Mouse (Mus musculus): Measurements from ENCODE around the gene Sh3bgrl3.
A peak's percentile ranks its signal among the peaks of the same experiment; 100 is the strongest.

Sh3bgrl3 gene

DNA sequence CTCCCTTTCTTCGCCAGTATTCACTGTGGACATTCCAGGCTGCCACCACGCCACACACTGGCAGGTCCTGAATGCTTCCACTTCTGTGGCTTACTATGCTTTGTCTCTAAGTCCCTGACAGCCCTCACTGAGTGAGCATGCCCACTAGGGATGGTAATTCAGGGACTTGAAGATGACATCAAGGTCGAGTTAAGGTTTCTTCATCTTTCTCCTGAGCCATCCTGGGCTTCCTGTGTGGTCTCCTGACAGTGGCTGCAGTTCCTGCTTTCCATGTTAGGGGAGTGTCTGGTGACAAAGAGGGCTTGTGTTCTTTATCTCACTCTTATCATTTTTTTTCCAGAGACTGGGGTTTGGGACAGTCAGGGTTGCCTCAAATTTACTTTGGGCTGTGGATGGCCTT, 17.9 kb downstream of the Sh3bgrl3 start:
- DNase-seq (ENCODE audit: low spot score in 2 of 2) = no peak

DNA sequence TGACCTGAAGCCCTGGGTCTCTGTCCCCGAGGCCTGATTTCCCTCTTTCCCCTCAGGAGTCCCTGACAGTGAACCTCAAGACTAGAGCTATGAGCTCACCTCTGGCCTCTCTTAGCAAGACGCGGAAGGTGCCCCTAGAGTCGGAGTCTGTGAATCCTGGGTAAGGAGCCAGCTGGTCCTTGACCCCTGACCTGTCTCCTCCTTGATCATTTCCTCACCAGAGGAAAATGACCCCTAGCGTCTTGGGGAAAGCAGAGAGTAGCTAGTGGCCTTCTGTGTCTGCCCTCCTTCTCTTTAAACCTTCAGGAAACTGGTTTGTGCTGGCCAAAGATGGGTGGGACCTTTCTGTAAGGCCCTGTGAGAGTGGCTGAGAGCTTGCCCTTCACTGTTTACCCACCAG, 20.4 kb downstream of the Sh3bgrl3 start:
- DNase-seq (ENCODE audit: low spot score in 2 of 2) = no peak

DNA sequence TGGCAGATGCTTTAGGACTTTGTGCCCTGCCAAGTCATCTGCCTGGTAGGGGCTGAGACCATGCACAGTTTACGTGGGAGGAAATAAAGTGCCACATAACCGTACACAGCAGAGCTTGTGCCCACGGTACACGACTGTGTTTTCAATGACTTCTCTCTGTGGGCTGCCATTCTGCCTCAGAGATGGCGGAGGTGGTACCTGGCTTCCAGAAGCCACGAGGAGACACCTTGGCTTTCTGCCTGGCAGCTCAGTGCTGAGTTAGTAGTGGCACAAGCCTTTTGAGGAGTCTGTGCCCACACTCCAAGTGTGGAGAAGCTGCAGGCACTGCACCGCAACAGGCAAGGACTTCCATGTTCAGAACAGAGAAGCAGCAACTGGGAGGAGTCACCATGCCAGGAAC, 20.9 kb downstream of the Sh3bgrl3 start:
- no peak for DNase-seq (ENCODE audit: low spot score in 2 of 2)

DNA sequence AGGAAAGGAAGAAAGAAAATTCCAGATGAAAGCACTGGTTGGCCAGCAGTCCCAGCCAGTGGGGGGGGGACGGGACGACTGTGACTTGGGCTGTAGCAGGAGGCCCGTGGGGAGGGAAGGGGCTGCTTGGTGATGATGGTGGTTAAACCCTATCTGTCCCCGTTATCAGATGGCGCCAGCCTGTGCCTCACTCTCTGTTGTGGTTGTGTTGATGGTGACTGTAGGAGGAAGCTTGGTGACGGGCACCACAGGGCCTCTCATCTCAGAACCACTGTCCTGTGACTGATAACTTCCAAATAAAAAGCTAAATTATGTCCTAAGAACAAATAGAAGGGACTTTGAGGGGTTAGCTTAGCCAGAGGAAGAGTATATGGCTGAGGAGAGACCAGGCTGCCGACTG, 22.5 kb downstream of the Sh3bgrl3 start:
- no peak for DNase-seq (ENCODE audit: low spot score in 2 of 2)

DNA sequence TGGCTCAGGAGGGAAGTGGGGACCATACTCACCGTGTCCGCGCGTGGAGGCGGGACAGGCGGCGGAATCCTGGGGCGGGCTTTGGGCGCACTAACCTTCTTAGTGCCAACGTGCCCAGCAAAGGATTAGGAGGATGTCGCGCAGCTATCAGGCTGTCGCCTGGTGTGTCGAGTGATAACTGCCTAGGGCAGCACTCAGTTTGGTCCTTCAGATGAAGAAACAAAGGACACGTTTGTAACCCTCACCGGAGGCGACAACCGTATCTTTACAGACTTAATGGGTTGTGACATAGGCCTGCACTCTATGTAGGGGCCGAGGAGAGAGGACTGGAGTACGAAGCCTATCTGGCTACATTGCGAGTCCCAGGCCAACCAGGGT, 25.9 kb downstream of the Sh3bgrl3 start:
- no peak for DNase-seq (ENCODE audit: low spot score in 2 of 2)

DNA sequence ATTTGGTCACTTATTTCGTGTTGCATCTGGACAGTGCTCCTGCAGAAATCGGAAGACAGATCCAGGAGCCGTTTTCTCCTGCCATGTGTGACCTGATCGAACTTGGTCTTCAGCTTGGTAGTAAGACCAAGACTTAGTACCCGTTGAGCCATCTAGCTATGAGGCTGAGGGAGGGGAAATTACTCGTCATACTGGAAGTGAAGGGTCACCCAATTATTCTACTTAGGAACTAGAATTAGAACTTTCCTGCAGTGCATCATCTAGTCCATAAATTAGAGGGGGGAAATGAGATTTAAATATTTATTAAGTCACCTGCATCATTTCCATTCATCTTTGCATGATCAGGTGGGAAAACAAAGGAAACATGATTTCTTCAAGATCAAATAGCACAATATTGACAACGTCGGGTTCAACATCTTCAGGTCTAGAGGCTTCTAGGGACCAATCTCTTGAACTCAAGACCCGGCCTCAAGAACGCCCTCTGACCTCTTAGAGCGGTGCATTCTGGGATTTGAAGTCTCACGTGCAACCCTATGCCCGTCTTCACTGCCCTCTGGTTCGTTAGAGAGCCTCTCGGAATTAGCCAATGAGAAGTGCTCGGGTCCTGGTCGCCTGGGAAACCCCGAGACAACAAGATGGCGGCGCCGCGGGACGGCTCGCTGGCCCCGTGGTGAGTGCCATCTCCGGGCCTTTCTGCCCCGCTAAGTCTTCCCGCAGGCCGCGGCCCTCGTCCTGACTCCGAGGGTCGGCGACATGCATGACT, 26.4 kb downstream of the Sh3bgrl3 start, which contains the start of gene Ubxn11:
Gene Ubxn11 (plus strand): TSS at position 592 of the 763 bp plus-strand sequence.
- peak; percentile 73 to 78 for DNase-seq (ENCODE audit: low spot score in 2 of 2)

DNA sequence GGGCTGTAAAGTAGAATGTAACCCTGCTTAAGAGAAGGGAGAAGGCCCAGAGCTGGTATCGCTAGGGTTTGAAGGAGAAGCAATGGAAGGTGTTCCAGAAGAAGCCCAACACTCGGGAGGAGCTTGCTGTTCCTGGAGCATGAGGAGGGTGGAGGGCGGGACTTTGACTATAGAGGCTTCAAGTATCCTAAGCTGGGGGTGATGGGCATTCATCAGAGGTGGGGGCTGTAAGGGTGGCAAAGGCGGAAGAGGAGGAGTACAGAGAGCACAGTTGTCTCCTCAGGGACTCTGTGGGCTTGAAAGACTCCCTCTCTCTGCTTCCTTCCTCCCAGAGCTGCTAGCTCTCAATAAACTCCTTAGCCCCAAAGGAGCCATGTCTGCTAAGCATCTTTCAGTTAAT, 28.3 kb downstream of the Sh3bgrl3 start:
- DNase-seq (ENCODE audit: low spot score in 2 of 2) = no peak

DNA sequence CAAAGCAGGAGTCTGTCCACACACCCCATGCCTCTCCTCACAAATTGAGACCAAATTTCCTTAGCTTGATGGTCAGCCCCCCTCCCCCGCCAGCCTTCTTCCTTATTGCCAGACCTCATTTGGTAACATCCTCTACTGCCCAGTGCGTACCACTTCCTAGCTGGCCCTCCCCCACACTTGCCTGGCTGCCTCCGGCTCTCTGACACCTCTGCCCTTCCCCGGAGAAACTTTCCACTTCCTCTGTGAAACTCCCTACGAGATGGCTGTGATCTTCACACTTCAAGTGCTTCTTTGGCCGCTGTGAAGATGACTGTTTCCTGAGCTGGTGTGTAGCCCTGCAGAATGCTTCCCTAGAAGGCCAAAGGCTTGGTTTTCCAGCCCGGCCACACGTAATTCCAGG, 30.0 kb downstream of the Sh3bgrl3 start:
- peak; percentile 59 to 64 for DNase-seq (ENCODE audit: low spot score in 2 of 2)

DNA sequence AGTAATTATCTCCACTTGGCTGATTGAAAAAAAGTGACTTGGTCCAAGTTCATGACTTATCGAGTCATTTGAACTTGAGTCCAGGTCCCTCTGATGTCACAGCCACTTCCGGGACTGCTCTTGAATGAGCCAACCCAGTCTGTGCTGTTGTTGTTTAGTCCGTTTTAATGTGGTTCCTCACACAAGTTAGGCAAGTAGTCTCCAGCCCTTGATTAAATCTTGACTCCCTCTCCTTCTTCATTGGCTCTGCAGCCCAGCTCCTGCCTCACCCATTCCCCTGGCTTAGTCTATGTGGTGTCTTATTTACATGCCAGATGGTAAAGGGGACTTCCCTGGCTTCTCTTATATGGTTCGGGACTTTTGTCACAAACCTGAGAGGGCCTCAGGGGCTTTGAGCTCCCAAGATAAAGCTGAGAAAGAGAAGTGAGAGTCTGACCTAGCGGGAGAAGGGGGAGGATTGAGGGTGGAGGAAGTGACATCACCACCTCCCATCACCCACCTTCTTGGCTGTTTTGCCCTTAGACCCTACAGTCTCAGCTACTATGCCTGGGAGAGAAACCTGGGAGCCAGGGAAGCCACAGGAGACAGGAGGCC, 31.5 kb downstream of the Sh3bgrl3 start:
- DNase-seq (ENCODE audit: low spot score in 2 of 2) = no peak

DNA sequence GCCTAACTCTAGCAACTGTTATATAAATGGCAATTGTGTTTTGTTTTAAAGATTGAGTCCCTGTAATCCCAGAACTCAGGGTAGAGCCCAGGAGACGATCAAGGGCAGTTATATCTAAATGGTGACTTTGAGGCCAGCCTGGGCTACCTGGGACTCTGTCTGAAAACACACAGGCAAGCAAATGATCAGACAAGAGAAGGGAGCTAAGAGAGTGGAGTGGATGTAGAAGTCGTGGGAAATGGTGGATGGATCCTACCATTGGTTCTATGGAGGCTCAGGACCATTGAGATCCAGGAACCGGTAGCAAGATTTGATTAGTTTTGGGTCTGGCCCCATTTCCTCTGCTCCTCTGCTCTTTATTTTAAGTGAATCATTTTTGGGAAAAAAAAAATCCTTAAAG, 32.5 kb downstream of the Sh3bgrl3 start:
- no peak for DNase-seq (ENCODE audit: low spot score in 2 of 2)

DNA sequence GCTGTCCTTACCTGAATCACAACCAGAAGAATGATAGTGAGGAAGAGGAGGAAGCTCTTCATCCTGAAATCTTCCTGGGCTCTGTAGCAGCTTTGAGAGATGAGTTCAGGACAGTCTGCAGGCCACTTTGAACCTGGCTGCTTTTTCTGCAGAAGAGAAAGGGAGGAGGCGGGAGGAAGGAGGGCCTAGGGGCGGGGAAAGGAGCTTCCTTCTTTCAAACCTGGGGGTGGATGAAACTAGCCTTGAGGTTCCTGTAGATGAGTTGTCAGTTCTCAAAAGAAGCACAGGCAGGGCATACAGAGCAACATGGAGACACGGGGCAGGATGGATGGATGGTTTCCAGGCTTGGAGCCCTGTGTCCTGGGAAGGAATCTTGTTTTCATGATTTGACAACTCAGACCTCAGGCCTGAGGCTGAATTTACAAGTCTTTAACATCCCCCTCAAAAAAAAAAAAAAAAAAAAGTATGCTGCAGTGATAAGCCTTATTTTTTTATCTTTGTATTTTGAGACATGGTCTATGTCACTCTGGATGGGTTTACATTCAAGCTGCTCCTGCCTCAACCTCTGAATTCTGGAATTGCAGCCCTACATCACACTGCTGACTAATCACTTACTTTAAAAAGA, 33.6 kb downstream of the Sh3bgrl3 start, which contains the start of gene Cd52:
Gene Cd52 (minus strand): TSS at position 160 of the 625 bp plus-strand sequence.
- DNase-seq (ENCODE audit: low spot score in 2 of 2) = peak; percentile 55 to 65

DNA sequence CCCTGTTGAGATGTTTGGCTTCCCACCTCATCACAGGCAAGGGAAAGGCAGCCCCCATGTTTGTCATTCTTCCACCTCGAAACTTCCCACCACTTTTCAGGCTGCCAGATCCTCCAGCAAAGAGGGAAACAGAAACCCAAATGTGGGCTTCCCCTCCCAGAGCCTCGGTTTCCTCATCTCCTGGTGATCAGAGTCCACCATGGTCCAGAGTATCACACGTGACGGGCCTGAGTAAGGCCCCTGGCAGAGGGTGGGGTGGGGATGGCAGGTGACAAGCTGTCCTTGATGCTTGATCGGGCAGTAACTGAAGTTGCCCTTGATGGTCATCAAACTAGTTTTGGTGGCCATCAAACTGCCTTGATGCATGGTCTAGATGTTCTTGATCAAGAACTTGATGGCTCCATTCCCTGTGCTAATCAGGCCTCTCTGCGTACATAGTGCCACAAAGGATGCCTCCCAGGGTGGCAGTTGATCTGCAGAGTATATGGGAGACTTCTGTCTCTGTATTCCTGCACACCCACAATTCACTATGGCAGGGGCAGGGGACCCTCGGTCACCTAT, 34.5 kb downstream of the Sh3bgrl3 start:
- no peak for DNase-seq (ENCODE audit: low spot score in 2 of 2)

DNA sequence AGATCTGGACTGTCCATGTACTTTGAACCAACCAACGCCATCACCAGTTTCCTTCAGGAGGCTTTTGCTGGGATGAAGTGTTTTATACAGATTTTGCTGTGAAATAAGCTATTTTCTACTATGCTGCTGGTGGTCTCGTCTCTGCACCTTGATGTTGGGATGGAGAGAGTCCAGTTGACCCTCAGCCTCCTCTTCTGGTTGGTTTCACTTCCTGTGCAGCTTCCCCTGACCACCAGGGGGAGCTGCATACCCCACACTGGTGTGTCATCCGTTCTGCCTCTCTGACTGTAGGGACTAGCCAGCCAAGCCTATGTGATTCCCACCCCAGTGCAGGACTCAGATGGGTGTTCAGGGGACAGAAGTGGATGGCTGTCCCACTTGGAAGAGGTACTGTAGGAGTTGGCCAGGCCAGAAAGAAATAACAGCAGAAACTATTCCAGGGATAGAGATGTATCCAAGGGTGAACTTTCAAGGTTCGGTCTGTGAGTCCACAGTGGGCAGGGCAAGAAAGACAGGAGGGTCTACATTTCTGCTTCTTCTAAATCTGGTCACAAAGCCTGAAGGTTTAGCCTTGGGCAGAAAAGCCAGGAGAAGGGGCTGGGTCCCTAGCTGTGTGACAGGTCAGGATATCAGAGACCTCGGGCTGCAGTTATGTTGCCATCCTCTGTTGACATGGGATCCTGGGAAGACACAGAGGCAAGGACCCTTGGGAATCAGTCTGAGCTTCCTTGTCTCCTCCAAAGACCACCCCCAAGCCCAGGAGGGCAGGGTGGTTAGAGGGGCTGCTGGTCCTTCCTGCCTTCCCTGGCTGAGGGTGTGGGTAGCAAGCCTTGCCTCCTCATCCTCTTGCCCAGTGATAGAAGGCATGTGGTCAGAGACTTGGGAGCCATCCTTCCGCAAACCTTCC, 36.0 kb downstream of the Sh3bgrl3 start:
- peak; percentile 52 to 75 for DNase-seq (ENCODE audit: low spot score in 2 of 2)

DNA sequence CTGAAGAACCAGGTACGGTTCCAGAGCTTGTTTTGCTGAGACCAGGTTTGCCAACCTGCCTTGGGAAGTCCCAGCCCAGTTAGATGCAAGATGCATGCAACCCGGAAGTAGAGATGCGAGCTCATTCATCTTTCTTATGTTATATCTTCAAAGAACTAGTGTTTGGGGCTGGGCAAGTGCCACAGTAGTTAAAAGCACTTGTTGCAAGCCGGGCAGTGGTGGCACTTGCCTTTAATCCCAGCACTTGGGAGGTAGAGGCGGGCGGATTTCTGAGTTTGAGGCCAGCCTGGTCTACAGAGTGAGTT, 37.4 kb downstream of the Sh3bgrl3 start:
- DNase-seq (ENCODE audit: low spot score in 2 of 2) = no peak

DNA sequence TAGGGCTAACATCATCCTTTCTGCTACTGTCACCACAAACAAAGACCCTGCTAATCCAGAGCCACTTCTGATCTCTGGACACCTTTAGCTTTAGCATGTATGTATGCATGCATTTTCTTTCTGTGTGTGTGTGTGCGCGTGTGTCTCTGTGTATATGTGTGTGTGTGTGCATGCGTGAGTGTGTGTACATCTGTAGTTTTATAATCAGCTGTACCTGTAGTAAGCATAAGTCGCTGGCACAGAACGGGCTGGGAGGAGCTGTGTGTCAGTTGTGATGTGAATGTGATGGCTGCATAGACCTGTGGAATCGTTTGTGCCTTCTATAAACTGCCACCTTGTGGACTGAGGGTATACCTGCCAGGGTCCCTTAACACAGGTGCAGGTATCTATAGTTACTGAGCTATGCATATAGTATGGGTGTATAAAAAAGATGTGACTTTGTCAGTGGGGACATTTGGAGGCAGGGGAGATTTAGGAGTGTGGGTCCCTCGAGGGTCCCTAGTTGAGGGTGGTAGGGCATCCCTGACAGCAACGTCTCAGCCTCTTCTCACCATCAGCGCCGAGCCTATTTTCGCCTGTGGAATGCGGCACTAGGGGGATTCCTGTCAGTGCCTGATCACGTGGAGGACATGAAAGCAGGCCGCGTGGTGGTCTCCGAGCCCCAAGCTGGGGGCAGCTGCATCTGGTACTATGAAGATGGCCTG, 37.9 kb downstream of the Sh3bgrl3 start:
- DNase-seq (ENCODE audit: low spot score in 2 of 2) = no peak

DNA sequence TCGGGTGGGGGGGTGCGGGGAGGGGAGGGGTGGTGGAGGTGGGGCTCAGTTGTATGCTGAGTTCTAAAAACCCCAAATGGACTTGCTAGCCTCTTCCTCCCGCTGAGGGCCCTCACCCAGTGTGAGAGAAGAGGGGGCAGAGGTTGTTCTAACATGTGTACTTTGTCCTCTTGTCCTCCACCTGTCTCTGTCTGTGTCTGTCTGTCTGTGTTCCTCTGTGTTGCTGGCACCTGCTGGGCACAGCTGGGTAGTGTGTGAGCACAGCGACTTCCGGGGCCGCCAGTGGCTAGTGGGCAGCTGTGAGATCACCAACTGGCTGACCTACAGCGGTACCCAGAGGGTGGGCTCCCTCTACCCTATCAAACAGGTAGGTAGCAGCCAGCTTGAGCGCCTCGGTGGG, 39.6 kb downstream of the Sh3bgrl3 start:
- DNase-seq (ENCODE audit: low spot score in 2 of 2) = no peak

DNA sequence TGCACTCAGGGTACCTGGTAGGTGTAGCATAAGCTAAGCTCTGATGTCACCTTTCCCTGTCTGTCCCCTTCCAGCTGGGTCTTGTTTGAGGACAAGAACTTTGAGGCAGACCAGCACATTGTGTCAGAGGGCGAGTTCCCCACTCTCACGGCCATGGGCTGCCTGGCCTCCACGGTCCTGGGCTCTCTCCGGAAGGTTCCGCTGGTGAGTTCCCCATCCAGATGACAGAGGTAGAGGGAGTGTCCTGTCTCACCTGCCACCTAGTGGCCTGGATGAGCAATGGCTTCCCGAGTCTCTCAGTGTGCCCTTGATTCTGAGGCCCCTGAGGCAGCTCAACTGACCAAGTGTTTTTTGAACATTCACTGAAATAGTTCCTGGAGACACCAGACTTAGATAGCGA, 41.2 kb downstream of the Sh3bgrl3 start:
- DNase-seq (ENCODE audit: low spot score in 2 of 2) = no peak

DNA sequence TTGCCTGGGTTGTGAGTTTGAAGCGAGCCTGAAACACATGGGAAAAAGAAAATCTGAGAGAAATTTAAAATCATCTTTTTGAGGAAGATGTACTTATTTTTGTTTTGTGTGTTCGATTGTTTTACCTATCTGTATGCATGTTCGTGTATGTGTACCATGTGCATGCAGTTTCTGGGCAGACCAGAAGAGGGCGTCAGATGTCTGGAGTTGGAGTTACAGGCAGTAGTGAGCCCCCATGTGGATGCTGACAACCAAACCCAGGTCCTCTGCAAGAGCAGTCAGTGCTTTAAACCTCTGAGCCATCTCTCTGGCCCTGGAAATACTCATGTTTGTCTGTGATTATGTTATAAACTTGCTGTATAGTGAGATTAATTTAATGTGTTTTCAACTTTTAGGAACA, 43.6 kb downstream of the Sh3bgrl3 start:
- DNase-seq (ENCODE audit: low spot score in 2 of 2) = no peak

DNA sequence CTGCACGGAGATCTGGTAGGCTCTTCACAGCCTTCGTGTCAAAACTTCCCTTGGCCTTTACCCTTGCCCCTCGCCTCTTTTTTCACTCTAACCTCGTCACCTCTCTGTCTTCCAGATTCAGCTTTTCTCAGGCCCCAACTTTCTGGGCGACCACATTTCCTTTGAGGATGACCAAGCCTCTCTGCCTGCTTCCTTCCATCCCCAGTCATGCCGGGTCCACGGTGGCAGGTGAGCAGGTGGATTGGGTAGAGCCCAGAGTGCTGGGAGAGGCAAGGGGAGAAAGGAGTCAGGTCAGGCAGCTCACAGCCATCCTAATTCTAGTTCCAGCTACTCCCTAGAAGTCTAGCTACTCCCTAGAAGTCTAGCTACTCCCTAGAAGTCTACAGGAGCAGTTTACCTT, 46.1 kb downstream of the Sh3bgrl3 start:
- no peak for DNase-seq (ENCODE audit: low spot score in 2 of 2)

DNA sequence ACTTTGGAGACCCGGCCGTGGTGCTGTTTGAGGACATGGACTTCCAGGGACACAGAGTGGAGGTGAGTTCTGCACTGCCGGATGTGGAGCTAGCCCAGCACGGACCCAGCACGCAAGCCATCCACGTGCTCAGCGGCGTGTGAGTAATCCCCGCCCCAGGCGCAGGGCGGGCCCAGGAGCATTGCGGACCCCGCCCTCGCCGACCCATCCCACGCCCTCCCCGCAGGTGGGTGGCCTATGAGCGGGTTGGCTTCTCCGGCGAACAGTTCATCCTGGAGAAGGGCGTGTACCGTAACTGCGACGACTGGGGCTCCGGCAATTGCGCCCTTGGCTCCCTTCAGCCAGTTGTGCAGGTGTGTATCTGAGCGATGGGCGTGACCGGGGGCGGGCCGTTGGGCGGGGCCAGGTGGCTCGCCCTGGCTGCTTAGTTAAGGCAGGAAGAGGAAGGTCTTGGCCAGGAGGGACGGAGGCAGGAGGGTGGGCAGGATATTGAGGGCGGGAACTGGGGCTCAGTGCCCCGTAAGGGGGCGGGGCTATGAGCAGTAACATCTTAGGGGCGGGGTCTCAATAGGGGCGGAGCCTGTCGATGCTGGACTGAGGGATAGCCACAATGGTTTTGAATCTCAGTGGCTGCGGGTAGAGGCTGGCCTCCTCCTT, 46.7 kb downstream of the Sh3bgrl3 start:
- peak; percentile 75 to 76 for DNase-seq (ENCODE audit: low spot score in 2 of 2)

DNA sequence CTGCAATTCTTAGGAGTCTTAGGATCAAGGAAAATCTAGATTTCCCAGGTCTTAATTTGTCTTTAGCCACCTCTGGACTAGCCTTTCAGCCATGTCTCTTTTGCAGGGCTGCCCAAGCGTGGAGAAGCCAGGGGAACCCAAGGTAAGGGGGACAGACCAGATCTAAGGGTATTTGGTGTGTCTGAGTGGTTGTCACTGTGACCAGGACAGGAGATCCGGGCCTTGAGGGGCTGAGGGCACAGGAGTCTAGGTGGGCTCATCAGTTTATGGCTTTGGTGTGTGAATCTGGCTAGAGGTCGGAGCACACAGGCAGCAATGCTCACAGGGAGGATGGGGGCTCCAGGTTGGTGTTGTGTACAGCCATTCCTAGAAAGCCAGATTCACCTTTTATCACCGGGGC, 47.9 kb downstream of the Sh3bgrl3 start:
- no peak for DNase-seq (ENCODE audit: low spot score in 2 of 2)

All from spleen, postnatal 14 days (tissue).